Mouse (Mus musculus): Measurements from ENCODE around the gene Sh3rf3.

- no peak for TF ChIP-seq CTCF (IDR thresholded peaks at IDR 0.05; ENCODE audit: control insufficient read depth, insufficient read depth, insufficient replicate concordance, low read depth, low read length)
- no peak for TF ChIP-seq POLR2A (IDR thresholded peaks at IDR 0.05; ENCODE audit: control insufficient read depth, low read depth, low read length)
These were observed 306.7 kb downstream of the Sh3rf3 start for GRCm38 (mm10) chr10:59119811-59120210.
